Mouse (Mus musculus): Measurements from ENCODE around the gene Creb3l1.

Creb3l1 gene

GRCm38 (mm10) chr2:92034273-92034672 lies 10.0 kb upstream of the Creb3l1 start:
- DNase-seq (ENCODE audit: low spot score in 2 of 2): no peak

- no peak for DNase-seq (ENCODE audit: low spot score in 2 of 2)
These were observed 6.3 kb upstream of the Creb3l1 start for GRCm38 (mm10) chr2:92030554-92030953.

GRCm38 (mm10) chr2:92029387-92030133 lies 5.3 kb upstream of the Creb3l1 start:
- no peak for DNase-seq (ENCODE audit: low spot score in 2 of 2)

GRCm38 (mm10) chr2:92027811-92028590 lies 3.7 kb upstream of the Creb3l1 start:
- no peak for DNase-seq (ENCODE audit: low spot score in 2 of 2)

- no peak for DNase-seq (ENCODE audit: low spot score in 2 of 2)
These were observed 1.7 kb upstream of the Creb3l1 start for GRCm38 (mm10) chr2:92025966-92026365.

- no peak for DNase-seq (ENCODE audit: low spot score in 2 of 2)
These were observed 900 bp upstream of the Creb3l1 start for GRCm38 (mm10) chr2:92025202-92025601.

GRCm38 (mm10) chr2:92023362-92024273 lies 684 bp downstream of the Creb3l1 start:
- peak in 1 of 2 experiments; percentile 37 for DNase-seq (ENCODE audit: low spot score in 2 of 2)

GRCm38 (mm10) chr2:92020676-92021265 lies 3.5 kb downstream of the Creb3l1 start:
- no peak for DNase-seq (ENCODE audit: low spot score in 2 of 2)

GRCm38 (mm10) chr2:92017440-92017839 lies 6.9 kb downstream of the Creb3l1 start:
- no peak for DNase-seq (ENCODE audit: low spot score in 2 of 2)

- DNase-seq (ENCODE audit: low spot score in 2 of 2): peak; percentile 29 to 34
These were observed 7.3 kb downstream of the Creb3l1 start for GRCm38 (mm10) chr2:92016981-92017380.

GRCm38 (mm10) chr2:92014891-92015290 lies 9.4 kb downstream of the Creb3l1 start:
- no peak for DNase-seq (ENCODE audit: low spot score in 2 of 2)

- no peak for DNase-seq (ENCODE audit: low spot score in 2 of 2)
These were observed 10.1 kb downstream of the Creb3l1 start for GRCm38 (mm10) chr2:92014248-92014647.

- peak in 1 of 2 experiments; percentile 29 for DNase-seq (ENCODE audit: low spot score in 2 of 2)
These were observed 11.4 kb downstream of the Creb3l1 start for GRCm38 (mm10) chr2:92012768-92013445.

GRCm38 (mm10) chr2:92011424-92012353 lies 12.6 kb downstream of the Creb3l1 start:
- no peak for DNase-seq (ENCODE audit: low spot score in 2 of 2)

- DNase-seq (ENCODE audit: low spot score in 2 of 2): no peak
These were observed 15.5 kb downstream of the Creb3l1 start for GRCm38 (mm10) chr2:92008623-92009404.

- DNase-seq (ENCODE audit: low spot score in 2 of 2): peak; percentile 97 to 98
These were observed 16.2 kb downstream of the Creb3l1 start for GRCm38 (mm10) chr2:92007933-92008622.

GRCm38 (mm10) chr2:92006983-92007921 lies 17.1 kb downstream of the Creb3l1 start:
- peak; percentile 72 to 73 for DNase-seq (ENCODE audit: low spot score in 2 of 2)
